In the genomic region with DNA sequence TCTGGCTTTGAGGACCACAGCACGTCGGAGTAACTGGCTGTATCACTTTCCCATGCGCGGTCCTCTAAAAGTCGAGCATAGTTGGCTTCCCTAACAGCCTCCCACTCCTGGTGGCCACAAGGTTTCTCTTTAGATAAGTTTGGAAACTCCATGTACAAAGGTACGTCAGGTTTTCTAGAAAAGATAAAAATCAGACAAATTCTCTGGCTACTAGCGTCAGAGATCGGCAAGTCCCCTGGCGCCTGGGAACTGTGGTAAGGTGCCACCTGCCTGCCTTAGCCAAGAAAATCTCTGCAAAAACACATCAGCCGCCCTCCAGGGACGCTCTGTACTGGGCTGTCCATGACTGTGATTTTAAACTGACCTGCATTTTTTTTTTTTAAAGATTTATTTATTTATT, we compare ENCODE assay signal across 8 mouse cellular contexts. TPM values are rescaled to one million over a fixed set of nuclear protein-coding genes. Genes with fewer than 3 reads are reported as not detected.
A peak's percentile ranks its signal among the peaks of the same experiment; 100 is the strongest.
DNase-seq lines count a peak whose midpoint lies in the region; ATAC-seq lines count a peak whose summit lies in the region.

No protein-coding gene starts in this region.

- WGBS in liver, embryonic 12.5 days (ENCODE audit: insufficient replicate concordance), result 39% methylated on average over 11 of the region's 11 CpGs

- intact Hi-C loops in left cerebral cortex, postnatal 14 days (cut with DNase I), result no loop called here
- intact Hi-C loops in left cerebral cortex, postnatal 10 days (cut with DNase I), result no loop called here

- 0 out of 2 replicates have a peak, but pooled peaks cover 8% of the 10 kb centered on the region for H3K4me1 ChIP-seq in liver, embryonic 12.5 days

- H3K36me3 ChIP-seq in liver, embryonic 12.5 days, result no peaks in the 10 kb centered on the region

- no peaks in the 10 kb centered on the region for H3K9me3 ChIP-seq in liver, embryonic 12.5 days (replicated peaks)

- DNase-seq in embryo, embryonic 10 days (ENCODE audit: low spot score), result peak; percentile 10
- no peak for DNase-seq in embryo, embryonic 9.5 days (ENCODE audit: extremely low spot score)
- peak; percentile 14 for DNase-seq in thymus, postnatal 4 days
- no peak for DNase-seq in thymus, adult 18-20 months
- DNase-seq in left cerebral cortex, postnatal 14 days (ENCODE audit: low spot score in 2 of 2), result no peak
- no peak for DNase-seq in left cerebral cortex, postnatal 10 days (ENCODE audit: extremely low spot score in 1 of 2, low spot score in 2 of 2)

- H3K27ac ChIP-seq in liver, embryonic 12.5 days, result no peak overlapping the region

- H3K27me3 ChIP-seq in liver, embryonic 12.5 days (replicated peaks), result peaks cover 41% of the 10 kb centered on the region

- no peak for ATAC-seq in liver, embryonic 12.5 days
- no peak for ATAC-seq in erythroblast, adult 5-6 weeks (replicated peaks; ENCODE audit: low FRiP score, poor library complexity, severe bottlenecking)

- H3K9ac ChIP-seq in liver, embryonic 12.5 days, result no peak overlapping the region

- H3K4me2 ChIP-seq in liver, embryonic 12.5 days, result peak overlapping the region; percentile 60

- H3K4me3 ChIP-seq in liver, embryonic 12.5 days, result 0 out of 2 replicates have a peak overlapping the region, but pooled peaks have one; percentile 37

RNA-seq across cellular contexts. Expression of a gene that starts 0.5 kb away (rescaled TPM):
- 0.22 and 0.43 TPM in 2 replicates for polyA plus RNA-seq in liver, embryonic 12.5 days (2016; fragmentation: Nextera tagmentation; extraction: Ambion mirVana)
- under 1 TPM in 1 of 2 experiments, not detected in 1; 0.18 TPM for total RNA-seq in left cerebral cortex, postnatal 14 days (2021)
- total RNA-seq in erythroblast, adult 5-6 weeks (2015; ENCODE audit: low replicate concordance), result 2.1 and 2.3 TPM in 2 replicates
- total RNA-seq in erythroblast, adult 5-6 weeks (2017; ENCODE audit: low replicate concordance), result 0.94 and 0.98 TPM in 2 replicates
- total RNA-seq in left cerebral cortex, postnatal 10 days (2021), result not detected

Comparison
In these comparisons a context has a peak if more than half of its experiments do, and no peak if none do; other contexts are left out.
1. DNase-seq: peak in embryo, embryonic 10 days (single experiment) and thymus, postnatal 4 days (single experiment); none in embryo, embryonic 9.5 days (single experiment), thymus, adult 18-20 months (0 of 2), left cerebral cortex, postnatal 14 days (0 of 2) and left cerebral cortex, postnatal 10 days (0 of 2).